Comparison of ENCODE assay signal across 8 mouse cellular contexts in the genomic region with DNA sequence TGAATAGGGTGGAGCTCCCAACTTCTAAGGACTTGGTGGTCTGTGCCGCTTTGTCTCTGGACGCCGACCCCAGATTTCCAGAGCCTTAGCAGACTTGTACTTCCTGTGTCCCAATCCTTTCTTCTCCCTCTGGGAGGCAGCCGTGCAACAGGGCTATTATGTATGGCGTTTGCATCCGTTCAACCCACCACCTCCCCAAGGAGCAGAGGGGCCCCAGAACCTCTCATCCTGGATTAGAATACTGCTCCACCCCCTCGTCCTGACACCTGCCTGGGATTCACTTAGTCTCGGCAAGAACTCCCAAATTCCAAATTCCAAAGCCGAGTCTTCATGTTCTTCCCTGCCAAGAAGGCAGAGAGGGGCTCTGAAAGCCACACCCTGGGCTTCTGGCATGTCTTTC. TPM values are rescaled to one million over a fixed set of nuclear protein-coding genes. Genes with fewer than 3 reads are reported as not detected.
DNase-seq lines count a peak whose midpoint lies in the region; ATAC-seq lines count a peak whose summit lies in the region.

No protein-coding gene starts in this region.

- intact Hi-C loops in heart, postnatal 25 days (cut with DNase I), result loop anchor here (2.0 to 10.0 kb wide), 4 partner anchors 72 to 753 kb away; no protein-coding TSS in a partner anchor

- no peak for ATAC-seq in erythroid progenitor cell, adult 5-6 weeks (replicated peaks; ENCODE audit: low FRiP score, poor library complexity, severe bottlenecking)

- DNase-seq in heart, adult 11 months, result peak; percentile 94
- no peak for DNase-seq in heart, postnatal 25 days (ENCODE audit: low spot score)
- peak; percentile 11 for DNase-seq in testis, postnatal 14 days (ENCODE audit: low spot score)
- no peak for DNase-seq in testis, postnatal 10 days (ENCODE audit: low spot score)
- DNase-seq in kidney, postnatal 4 days, result peak; percentile 23 to 50
- DNase-seq in liver, result no peak
- no peak for DNase-seq in right cerebral cortex, postnatal 10 days (ENCODE audit: low spot score in 2 of 2)

RNA-seq across cellular contexts. Expression of a gene that starts 40.8 kb away (rescaled TPM):
- not detected for total RNA-seq in heart, postnatal 25 days (2021)
- not detected in 2 replicates for total RNA-seq in erythroid progenitor cell, adult 5-6 weeks (2015; ENCODE audit: low replicate concordance)
- total RNA-seq in erythroid progenitor cell, adult 5-6 weeks (2017; ENCODE audit: low replicate concordance), result not detected in 2 replicates

Comparison
In these comparisons a context has a peak if more than half of its experiments do, and no peak if none do; other contexts are left out.
1. DNase-seq: peak in heart, adult 11 months (single experiment), testis, postnatal 14 days (single experiment) and kidney, postnatal 4 days (2 of 2); none in heart, postnatal 25 days (single experiment), testis, postnatal 10 days (single experiment), liver (single experiment) and right cerebral cortex, postnatal 10 days (0 of 2).